Mouse (Mus musculus) retina, postnatal 7 days (tissue): ENCODE data around the gene Gpx8.

Experiments used
- DNase-seq: peaks from one replicate; pipeline ENCODE4 v3.0.0-alpha.2; 2012; ENCODE audit warnings: low read depth, low spot score

Gene Gpx8

DNA sequence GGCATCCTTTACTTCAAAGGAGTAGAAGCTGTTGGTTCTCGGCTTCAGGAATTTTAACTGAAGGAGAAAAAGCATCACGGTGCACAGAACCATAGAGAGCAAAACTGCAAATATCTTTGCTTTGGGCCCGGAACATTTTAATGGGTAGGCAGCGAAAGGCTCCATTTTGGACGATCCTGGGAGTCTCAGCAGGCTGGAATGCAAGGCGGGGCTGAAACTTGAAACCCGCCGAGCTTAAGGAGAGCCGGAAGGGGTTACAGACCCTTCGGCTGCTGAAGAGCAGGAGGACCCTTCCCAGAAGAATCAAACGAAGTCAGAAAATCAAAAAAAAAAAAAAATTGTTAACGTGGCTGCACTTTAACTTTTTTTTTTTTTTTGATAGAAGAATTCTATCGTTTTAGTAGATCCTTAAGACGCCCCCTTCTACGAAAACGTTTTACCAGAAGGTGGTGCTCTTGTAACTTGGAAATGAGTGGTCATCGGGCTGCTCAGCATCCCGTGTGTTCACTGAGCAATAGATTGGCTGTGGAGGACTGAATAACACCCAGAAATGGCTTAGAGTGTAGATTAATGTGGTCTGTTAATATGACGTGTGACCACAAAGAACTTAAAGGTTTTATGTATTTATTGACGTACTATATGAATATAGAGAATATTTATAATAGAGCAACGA, at the start of gene Gpx8:
Gpx8 (minus strand) TSS at position 200 of the 673 bp plus-strand sequence.
- peak; percentile 46 for DNase-seq

DNA sequence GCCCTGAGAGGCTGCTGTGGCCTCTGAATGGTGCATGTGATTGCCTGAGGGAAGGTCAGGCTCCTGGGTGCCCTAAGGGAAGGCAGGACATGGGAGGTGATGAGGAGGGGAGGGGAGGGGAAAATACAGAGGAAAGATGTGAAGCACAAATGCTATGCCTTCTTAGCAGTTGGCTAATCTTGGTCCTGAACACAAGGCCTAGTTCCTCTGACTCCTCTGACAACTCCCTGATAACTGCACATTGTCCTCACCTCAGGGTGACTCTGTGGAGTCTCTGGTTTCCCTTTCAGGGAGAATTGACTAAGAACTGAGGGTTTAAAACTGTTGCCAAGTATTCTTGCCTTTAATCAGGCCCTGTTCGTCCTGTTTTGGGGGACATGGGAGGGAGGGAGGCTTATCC, 48.4 kb upstream of the Gpx8 start:
- DNase-seq, result no peak

DNA sequence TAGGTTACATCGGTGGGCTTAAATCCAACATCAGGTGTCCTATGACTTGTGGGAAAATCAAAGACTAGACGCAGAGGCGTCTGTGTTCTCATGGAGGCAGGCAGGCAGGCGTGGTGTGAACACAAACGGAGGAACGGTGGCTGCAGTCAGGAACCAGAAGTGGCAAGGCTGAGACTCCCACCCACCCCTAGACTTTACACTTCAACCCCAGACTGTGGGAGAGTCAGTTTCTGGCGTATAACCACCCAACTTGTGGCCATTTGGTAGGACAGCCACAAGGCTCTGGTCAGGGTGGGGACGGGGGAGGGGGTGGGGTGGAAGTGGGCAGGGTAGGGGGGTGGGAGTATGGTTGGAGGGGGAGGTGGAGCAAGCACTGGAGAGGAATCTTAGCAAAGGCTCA, 44.3 kb upstream of the Gpx8 start:
- DNase-seq, result no peak

DNA sequence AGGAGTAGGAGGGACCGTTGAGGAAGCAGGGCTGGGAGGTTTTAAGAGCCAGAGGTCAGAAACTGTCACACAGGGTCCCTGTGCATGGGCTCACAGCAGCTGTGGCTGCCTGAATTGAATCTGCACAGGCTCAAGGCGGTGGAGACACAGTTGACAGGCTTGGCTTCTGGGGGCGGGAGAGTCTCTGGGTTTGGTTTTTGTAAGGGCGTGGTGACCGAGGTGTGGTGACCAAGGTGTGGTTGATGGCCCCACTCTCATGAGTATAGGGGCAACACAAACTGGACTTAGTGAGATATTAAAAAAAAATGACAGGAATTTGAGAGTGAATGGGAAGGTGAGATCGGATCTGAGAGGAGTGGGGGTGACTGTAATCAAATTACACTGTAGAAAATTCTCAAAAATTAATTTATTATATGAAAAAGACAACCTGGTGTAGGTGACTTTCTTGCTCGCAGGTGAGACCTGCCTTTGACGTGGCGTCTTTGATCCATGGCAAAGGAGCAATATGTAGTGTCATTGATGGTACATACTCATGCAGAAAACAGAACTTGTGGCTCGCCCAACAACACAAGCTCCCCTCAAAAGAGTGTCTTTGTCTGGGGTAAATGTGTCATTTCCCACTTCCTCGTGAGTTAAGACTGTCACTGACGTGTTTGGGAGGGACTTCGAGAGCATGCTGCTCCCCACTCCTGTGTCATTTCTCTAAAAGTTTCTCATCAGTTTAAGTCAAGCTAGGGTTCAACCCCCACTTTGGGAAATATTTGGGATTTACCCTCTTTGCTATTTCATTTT, 41.2 kb upstream of the Gpx8 start:
- DNase-seq, result no peak

DNA sequence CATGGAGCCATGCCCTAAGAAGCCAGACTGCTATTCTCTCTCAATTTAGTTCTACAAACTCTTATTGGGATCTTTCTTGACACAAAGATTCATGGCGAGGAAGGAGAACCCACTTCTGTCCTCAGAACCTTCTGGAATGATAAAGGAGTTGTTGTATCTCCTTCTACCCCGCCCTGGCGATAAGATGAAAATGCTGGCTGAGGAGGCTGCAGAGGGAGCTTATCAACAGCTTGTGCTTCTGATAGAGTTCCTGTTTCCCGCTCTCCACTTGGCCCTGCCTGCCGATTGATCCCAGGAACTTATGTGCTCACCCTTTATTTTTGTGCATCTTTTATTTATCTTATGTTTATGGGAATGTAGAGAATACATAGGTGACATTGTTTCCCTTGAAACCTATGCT, 38.5 kb upstream of the Gpx8 start:
- no peak for DNase-seq

DNA sequence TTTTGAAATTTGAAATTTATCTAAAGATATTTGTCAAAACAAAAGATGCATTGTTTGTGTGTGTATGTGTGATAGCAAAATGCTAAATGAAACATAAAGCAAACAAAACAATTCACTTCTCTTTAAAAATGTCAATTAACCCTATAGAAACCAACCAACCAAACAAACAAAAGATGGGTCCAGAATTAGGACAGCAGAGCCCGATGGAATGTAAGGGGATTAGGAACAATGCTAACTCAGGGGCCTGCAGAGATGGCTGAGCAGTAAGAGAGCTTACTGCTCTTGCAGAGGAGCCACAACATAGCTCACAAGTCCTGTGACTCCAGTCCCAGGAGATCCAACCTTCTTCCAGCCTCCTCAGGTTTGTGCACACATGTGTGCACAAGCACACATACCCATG, 35.9 kb upstream of the Gpx8 start:
- DNase-seq, result no peak

DNA sequence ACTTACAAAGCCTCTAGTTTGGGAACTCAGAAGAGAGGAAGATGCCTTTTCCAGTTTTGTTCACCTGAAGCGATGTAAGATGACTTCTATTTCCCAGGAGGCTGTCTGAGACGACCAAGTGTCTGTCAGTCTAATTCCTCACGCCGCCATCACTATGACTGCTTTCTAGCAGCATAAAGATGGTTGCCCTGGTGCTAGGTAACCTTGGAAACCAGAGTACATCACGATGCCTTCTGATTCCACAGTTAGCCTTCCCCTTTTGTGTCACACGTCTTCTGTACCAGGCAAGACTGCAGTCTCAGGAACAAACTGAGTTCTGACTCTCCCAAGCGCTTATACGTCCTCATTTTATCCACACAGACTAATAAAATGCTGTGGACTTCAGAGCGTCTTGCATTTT, 32.8 kb upstream of the Gpx8 start:
- DNase-seq, result no peak

DNA sequence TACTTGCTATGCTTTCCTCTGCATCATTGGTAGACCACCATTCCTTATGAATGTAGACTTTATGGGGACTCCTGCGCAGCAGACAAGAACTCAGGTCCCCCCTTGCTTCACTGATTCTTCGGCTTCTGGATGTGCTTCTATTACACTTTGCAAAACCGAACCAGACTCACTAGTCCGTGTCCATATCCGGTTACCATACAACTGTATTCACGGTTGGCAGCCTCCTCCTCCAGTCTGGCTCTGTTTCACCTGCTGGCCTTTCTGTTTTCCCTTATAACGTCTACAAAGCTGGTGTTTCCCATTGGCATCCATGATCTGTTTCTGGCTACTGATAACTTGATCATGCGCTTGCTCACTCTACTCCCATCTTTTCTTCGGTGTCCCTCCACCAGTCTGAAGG, 18.3 kb upstream of the Gpx8 start:
- DNase-seq, result no peak

DNA sequence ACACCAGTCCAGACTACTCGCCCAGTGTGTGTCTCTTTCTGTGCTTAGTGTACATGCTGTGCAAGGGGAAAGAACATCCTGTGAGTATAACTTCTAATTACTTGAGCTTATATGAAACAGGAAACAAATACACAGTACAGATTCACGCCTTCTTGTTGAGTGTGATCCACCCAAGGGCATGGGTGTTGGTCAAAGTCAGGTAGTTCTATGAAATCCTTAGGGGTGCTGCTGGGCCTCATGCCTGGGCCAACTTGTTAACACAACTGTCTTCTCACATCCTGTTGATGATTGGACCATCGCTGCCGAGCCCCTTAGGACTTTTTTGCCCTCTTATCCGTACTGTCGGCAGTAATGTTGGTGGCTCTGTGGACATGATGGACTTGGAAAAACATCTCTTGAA, 15.5 kb upstream of the Gpx8 start:
- no peak for DNase-seq

DNA sequence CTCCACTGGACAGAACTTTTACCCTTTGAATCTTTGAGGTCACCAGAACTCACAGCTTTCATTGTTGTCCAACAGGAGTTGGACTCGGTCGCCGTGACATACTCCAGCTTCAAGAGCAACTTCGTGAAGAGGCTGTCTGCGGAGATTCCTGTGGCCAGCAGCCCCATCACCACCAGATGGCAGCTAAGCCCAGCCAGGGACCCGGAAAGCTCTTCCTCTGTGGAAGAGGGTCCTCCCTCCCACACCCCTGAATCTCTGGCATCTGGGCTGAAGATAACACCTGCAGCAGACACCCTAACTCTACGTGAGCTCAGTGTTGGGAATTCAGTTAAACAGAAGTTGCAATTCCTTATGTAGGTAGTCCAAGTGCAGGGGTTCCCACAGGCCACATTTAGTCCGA, 9.6 kb upstream of the Gpx8 start:
- no peak for DNase-seq

DNA sequence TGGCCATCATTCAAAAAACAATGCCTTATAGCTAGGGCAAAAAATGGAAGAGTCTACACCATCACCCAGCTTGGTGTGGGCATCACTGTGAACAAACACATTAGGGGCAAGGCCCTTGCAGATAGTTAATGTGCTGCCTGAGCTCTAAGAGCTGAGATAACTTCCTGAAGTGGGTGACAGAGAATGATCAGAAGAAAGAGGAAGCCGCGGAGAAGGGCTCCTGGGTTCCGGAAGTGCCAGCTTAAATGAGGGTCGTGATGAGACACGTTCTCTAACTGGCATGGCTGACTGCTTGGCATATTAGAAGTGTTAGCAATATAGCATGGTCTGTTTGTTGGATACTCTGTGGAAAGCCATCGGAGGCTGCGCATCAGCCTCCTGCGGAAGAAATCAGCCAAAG, 8.0 kb upstream of the Gpx8 start:
- DNase-seq, result no peak

DNA sequence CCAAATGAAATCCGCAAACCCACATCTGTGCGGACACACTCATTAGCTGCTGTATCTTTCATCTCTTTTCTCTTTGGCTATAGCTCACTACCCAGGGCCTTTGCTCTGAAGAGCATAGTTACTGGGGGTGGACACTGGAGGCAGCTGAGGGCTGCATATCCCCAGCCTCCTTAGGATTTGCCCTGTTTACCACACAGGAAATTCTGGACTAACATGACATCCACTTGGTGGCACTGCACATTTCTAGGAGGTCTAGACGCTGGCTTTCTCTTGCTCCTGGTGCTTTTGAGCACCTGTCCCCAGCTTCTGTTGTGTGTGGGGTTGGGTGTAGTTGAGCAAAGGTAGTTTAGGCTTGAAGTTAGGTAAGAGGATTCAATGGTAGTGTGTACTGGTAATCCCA, 1.4 kb upstream of the Gpx8 start:
- no peak for DNase-seq

DNA sequence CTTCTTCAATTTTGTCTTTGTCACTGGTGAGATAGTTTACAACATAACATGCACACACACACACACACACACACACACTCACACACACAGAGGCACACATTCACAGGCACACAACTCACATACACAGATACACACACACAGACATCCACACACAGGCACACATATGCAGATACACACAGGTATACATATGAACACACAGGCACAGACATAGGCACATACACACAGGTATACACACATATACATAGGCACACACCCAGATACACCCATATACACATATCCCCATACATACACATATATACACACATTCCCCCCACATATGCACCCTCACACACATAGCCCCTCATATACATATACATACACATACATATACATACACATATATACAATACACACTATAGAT, 808 bp upstream of the Gpx8 start:
- DNase-seq, result no peak

DNA sequence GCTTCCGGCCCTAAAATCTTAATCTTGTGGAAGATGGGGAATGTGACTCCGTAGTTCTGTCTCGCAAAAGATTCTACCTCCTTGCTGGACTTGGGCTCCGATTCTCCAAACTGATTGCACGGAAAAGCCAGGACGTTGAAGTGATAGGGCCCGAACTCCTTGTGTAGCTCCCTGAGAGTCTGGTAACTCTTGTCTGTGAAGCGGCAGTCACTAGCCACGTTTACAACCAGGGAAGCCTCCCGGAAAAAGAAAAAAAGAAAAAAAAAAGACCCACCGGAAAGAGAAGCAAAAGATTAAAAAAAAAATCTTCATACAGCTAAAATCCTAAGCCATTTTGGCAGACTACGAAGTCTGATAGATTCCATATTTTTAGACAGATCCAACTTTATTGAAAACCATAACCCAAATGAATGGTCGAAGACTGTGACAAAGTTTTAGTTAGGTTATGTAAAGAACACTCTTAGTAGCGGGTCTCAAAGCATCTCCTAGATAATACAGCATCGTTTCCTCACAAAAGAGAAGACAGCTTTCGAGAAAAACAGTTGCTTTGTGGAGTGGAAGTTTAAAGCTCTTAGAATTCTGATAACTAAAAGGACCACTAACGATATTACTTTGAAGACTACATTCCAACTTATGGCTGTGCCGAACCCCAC, 626 bp downstream of the Gpx8 start:
- no peak for DNase-seq

DNA sequence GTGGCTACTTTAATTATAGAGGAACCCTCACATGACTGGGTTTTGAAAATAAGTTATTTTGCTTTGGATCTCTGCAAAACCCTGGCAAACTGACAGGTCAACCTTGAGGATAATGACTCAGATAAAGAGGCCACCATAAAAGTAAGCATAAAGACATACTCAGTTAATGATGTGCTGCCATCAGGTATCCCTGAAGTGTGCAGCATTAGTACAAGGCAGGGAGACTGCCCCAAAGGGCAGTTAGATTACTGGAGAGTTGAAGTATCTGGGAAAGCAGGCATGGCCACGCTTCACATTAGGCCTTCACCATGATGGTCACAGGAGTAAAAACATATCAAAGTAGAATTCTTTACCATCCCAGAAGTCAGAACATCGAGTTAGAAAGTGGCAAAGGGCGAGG, 1.3 kb downstream of the Gpx8 start:
- DNase-seq, result no peak

DNA sequence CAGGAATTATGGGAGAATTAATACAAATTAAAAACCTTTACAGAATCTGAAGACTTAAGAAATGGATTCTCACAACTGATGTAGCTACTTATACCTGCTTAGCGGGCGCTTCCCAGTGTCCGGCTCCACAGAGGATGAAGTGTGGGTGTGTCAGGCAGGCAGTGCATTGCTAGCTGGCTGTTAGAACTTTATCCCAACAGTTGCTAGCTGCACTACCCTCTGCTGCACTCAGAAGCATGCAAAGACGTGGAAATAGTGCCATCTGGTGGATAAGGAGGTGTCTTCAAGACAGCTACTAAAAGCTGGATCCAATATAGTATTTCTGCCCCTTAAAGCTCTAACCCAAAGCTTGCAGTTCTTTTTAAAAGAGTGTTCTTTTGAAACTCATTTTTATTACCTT, 10.4 kb downstream of the Gpx8 start:
- DNase-seq, result peak; percentile 86

DNA sequence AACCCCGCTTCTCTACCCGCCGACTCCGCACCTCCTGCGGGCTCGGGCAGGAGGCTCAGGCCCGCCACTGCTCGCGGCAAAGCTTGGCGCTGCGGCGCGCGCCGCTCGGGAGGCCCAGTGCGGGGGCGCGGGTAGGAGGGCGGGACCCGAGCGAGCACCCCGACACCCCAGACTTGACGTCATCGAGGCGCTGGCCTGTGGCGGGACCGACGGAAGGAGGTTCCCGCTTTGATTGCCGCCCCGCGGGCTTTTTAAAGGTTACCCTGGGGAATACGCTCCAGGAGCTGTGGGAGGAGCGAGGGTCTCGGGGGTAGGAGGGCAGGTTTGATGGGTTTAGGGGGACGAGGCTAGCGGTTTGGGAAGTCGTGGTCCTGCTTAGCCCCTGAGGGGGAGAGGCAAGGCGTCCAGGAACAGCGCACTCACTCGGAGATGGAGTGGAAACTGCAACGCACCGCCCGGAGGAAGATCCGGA, 11.2 kb downstream of the Gpx8 start, which contains the start of gene Cdc20b:
Cdc20b (plus strand) TSS at position 162 of the 472 bp plus-strand sequence.
- peak; percentile 19 for DNase-seq

DNA sequence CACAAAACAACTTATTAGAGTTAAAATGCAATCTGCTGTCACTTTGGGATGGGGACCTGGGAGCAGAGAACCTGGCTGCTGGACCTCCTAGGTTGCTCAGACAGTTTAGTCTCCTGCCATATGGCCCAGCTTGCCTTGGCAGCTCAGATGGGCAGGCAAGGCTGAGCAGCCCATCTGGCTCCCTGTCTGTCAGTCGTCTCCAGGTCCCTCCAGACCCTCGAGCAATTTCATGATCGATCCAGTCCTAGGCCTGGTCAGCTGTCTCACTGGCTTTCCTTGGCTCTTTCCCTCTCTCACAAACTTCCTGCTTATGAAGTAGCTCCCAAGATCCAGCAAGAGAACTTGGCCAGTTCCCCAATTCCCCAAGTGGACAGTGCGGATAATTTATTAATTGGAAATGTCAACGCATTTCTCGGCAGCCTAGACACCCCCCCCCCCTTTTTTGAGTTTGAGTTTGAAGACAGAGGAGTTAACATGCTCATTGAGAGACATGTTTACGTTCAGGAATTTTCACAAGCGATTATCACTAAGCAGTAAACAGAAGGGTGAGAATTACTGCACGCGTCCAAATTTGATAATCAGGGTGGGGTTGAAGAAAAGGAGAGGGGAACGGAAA, 11.8 kb downstream of the Gpx8 start:
- no peak for DNase-seq

DNA sequence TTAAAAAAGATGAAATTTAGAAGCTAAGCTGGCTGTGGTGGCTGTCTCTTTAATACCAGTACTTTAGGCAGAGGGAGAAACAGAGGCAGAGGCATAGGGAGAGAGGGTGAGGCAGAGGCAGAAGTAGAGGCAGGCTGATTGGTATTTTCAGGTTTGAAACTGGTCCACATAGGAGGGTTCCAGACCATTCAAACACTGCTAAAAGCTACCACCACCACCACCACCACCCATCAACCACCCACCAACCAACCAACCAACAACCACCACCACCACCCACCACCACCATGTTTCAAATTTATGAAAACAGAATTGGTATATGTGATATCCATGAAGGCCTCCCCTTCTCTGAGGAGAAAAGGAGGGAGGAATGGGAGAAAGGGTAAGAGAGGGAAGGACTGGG, 13.4 kb downstream of the Gpx8 start:
- DNase-seq, result no peak

DNA sequence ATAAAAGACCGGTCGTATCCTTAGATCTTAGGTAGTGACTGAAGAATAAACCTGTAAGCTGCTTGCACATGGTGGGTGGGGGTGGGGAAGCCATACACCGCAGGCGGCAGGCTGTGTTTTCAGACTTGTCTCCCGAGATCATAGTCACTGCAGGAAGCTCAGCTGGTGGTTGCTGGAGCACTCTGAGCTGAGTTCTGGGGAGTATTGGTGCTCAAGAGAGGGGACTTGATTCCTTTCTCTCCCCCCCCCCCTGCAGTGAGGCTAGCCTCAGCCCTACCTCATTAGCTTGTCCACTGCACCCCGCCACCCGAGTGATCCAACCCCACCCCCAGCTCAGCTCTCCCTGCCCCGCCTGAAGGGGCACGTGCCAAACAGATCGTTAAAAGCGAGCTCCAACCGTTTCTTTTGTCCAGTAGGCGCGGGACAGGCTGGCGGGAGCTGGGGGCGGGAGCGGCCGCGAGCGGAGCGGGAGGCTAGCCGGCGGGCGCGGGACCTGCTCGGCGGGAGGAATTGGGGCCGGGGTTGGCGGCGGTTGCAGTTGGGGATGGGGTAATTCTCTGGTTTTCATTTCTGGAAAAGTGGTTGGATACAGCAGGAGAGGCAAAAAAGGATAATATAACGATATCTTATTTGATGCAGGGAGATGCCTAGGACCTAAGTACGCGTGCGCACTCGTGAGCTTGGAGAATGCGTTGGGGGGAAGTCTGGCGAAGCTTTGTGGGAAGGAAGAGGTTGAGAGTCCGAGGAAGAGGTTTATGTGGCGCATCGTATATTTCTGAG, 14.2 kb downstream of the Gpx8 start:
- peak; percentile 43 for DNase-seq

DNA sequence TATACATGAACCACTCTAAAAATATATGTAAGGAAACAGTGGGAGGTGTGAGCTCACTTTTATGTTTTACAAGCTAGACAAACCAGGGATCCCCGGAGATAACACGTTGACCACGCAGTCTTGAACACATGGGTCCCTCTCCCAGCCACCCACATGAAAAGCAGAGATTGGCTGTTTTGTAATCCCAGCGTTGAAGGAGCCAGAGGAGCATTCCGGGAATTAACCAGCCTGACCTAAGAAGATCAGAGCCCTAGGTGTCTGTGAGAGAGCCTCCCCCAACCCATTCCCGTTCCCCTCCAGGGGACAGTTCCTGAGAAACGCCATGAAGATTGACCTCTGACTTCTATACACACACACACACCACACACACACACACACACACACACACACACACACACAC, 14.9 kb downstream of the Gpx8 start:
- peak; percentile 38 for DNase-seq
